Mouse (Mus musculus): ENCODE results near the gene Ccdc184. TPM values are rescaled to one million over a fixed set of nuclear protein-coding genes. Genes with fewer than 3 reads are reported as not detected.
A peak's percentile ranks its signal among the peaks of the same experiment; 100 is the strongest.

Gene Ccdc184
- polyA plus RNA-seq, 1 experiment from 2014 or later, result 2.5 TPM

- peaks cover 10% of the 10 kb centered on the region for H3K4me1 ChIP-seq
- no peaks in the 10 kb centered on the region for H3K36me3 ChIP-seq (replicated peaks)
- no peak for DNase-seq (ENCODE audit: low spot score)
- no peaks in the 10 kb centered on the region for H3K9me3 ChIP-seq
- H3K27ac ChIP-seq (replicated peaks), result no peak overlapping the region
- 73% methylated on average over 19 of the region's 19 CpGs for WGBS
- H3K27me3 ChIP-seq (replicated peaks; ENCODE audit: low read depth, poor library complexity, severe bottlenecking), result peaks cover 20% of the 10 kb centered on the region
- no peak overlapping the region for H3K4me3 ChIP-seq
Observed at GRCm38 (mm10) chr15:98161026-98161805, 5.7 kb upstream of the Ccdc184 start.

- peaks cover 20% of the 10 kb centered on the region for H3K4me1 ChIP-seq
- H3K27ac ChIP-seq (replicated peaks), result no peak overlapping the region
- no peaks in the 10 kb centered on the region for H3K36me3 ChIP-seq (replicated peaks)
- H3K4me3 ChIP-seq, result no peak overlapping the region
- no peak for DNase-seq (ENCODE audit: low spot score)
- H3K27me3 ChIP-seq (replicated peaks; ENCODE audit: low read depth, poor library complexity, severe bottlenecking), result peaks cover 33% of the 10 kb centered on the region
- no peaks in the 10 kb centered on the region for H3K9me3 ChIP-seq
- 78% methylated on average over 4 of the region's 4 CpGs for WGBS
Observed at GRCm38 (mm10) chr15:98162561-98162960, 4.4 kb upstream of the Ccdc184 start.

GRCm38 (mm10) chr15:98165525-98165924 is 1.4 kb upstream of the Ccdc184 start, which contains the start of gene Asb8:
Gene Asb8, minus strand, starts transcription at chr15:98165625.
- H3K27me3 ChIP-seq (replicated peaks; ENCODE audit: low read depth, poor library complexity, severe bottlenecking), result peaks cover 63% of the 10 kb centered on the region
- no peak within 1 kb of the TSS for H3K27ac ChIP-seq (replicated peaks)
- H3K4me1 ChIP-seq, result peaks cover 37% of the 10 kb centered on the region

GRCm38 (mm10) chr15:98167645-98168621 is 975 bp downstream of the Ccdc184 start:
- peak overlapping the region; percentile 73 for H3K27ac ChIP-seq (replicated peaks)
- H3K4me1 ChIP-seq, result peaks cover 28% of the 10 kb centered on the region
- H3K36me3 ChIP-seq (replicated peaks), result no peaks in the 10 kb centered on the region
- H3K9me3 ChIP-seq, result no peaks in the 10 kb centered on the region
- peak overlapping the region; percentile 66 for H3K4me3 ChIP-seq
- 1% methylated on average over 69 of the region's 69 CpGs for WGBS
- peak; percentile 91 for DNase-seq (ENCODE audit: low spot score)
- peaks cover 87% of the 10 kb centered on the region for H3K27me3 ChIP-seq (replicated peaks; ENCODE audit: low read depth, poor library complexity, severe bottlenecking)

More at GRCm38 (mm10) chr15:98165525-98165924, 1.4 kb upstream of the Ccdc184 start, which contains the start of gene Asb8:
- Histone ChIP-seq H3K4me3 (no peak within 1 kb of the TSS), H3K9me3 (no peaks in the 10 kb centered on the region), H3K36me3 (replicated peaks) (no peaks in the 10 kb centered on the region)
- DNase-seq (ENCODE audit: low spot score), result no peak
- 80% methylated on average over 5 of the region's 5 CpGs for WGBS

- H3K27me3 ChIP-seq (replicated peaks; ENCODE audit: low read depth, poor library complexity, severe bottlenecking), result peaks cover 93% of the 10 kb centered on the region
- H3K27ac ChIP-seq (replicated peaks), result peak overlapping the region; percentile 73; the same call in 1 of the 2 replicates
- H3K36me3 ChIP-seq (replicated peaks), result no peaks in the 10 kb centered on the region
- DNase-seq (ENCODE audit: low spot score), result peak; percentile 33
- no peaks in the 10 kb centered on the region for H3K9me3 ChIP-seq
- H3K4me3 ChIP-seq, result peak overlapping the region; percentile 66
- peaks cover 28% of the 10 kb centered on the region for H3K4me1 ChIP-seq
- WGBS, result 4% methylated on average over 19 of the region's 19 CpGs
Observed at GRCm38 (mm10) chr15:98168622-98169004, 1.7 kb downstream of the Ccdc184 start.

DNA sequence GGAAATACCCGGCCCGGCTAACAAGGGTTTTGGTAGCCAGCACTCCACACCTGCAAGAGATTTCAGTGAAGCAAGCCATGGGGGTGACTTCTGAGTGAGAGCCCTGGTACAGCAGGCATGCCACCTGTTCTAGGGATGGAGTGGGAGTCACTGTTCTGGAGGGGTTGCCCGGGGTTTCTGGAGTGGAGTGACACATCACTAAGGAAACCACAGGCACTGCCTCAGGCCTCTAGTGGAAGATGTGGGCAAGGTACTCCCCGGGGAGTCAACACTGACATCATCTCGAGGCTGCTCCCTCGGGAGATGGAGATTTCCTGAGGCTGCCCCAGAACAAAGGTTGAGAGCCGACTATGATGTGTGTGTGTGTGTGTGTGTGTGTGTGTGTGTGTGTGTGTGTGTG is 3.4 kb downstream of the Ccdc184 start:
- no peak overlapping the region for H3K4me3 ChIP-seq
- no peak for DNase-seq (ENCODE audit: low spot score)
- 41% methylated on average over 7 of the region's 7 CpGs for WGBS
- H3K27ac ChIP-seq (replicated peaks), result no peak overlapping the region
- no peaks in the 10 kb centered on the region for H3K9me3 ChIP-seq
- peaks cover 28% of the 10 kb centered on the region for H3K4me1 ChIP-seq
- peaks cover 89% of the 10 kb centered on the region for H3K27me3 ChIP-seq (replicated peaks; ENCODE audit: low read depth, poor library complexity, severe bottlenecking)
- H3K36me3 ChIP-seq (replicated peaks), result no peaks in the 10 kb centered on the region

- H3K27ac ChIP-seq (replicated peaks), result no peak overlapping the region
- H3K4me1 ChIP-seq, result peaks cover 28% of the 10 kb centered on the region
- WGBS, result 72% methylated on average over 9 of the region's 9 CpGs
- no peak overlapping the region for H3K4me3 ChIP-seq
- no peaks in the 10 kb centered on the region for H3K9me3 ChIP-seq
- no peaks in the 10 kb centered on the region for H3K36me3 ChIP-seq (replicated peaks)
- H3K27me3 ChIP-seq (replicated peaks; ENCODE audit: low read depth, poor library complexity, severe bottlenecking), result peaks cover 84% of the 10 kb centered on the region
- no peak for DNase-seq (ENCODE audit: low spot score)
Observed at GRCm38 (mm10) chr15:98170917-98171316, 4.0 kb downstream of the Ccdc184 start.

DNA sequence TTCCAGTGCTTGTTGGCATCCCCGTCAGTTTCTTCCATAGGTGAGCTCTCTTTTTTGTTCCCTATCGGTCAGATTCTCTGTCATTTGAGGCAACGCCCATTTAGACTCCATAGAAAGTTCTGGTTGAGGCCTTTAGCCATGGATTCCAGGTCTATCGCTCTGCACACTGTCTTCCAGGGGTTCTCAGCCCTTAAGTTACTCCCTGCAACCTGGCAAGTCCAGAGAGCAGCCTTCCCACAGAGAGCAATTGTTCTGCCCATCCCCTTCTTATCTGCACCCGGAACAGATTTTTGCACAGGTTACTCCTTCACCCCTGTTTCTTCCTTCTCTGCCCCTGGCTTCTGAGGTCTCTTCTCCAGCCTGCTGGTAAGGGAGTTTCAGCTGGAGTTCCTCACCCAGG is 5.2 kb downstream of the Ccdc184 start:
- no peak for DNase-seq (ENCODE audit: low spot score)
- no peak overlapping the region for H3K27ac ChIP-seq (replicated peaks)
- no peaks in the 10 kb centered on the region for H3K9me3 ChIP-seq
- peaks cover 22% of the 10 kb centered on the region for H3K4me1 ChIP-seq
- WGBS, result 71% methylated on average over 5 of the region's 5 CpGs
- no peaks in the 10 kb centered on the region for H3K36me3 ChIP-seq (replicated peaks)
- H3K27me3 ChIP-seq (replicated peaks; ENCODE audit: low read depth, poor library complexity, severe bottlenecking), result peaks cover 74% of the 10 kb centered on the region
- H3K4me3 ChIP-seq, result no peak overlapping the region

DNA sequence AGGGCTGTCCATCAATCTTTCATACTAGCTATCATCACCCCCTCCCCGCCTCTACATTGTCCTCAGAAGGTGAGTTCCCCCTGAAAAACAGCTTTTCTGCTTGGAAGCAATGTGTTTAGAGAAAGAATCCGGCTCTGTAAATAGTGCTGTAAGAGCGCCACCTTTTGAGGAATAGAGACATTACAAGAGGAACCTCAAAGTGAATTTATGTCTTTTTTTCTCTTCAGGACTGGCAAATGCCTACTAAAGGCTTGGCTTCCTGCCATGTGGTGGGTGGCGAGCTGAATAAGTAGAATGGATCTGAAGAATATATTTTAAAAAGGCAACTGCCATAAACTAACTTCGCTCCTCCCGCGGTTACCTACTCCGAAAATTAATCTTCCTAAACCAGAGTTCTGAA is 6.9 kb downstream of the Ccdc184 start:
- Histone ChIP-seq H3K4me1 (peaks cover 6% of the 10 kb centered on the region), H3K27ac (replicated peaks) (no peak overlapping the region), H3K36me3 (replicated peaks) (no peaks in the 10 kb centered on the region), H3K4me3 (no peak overlapping the region), H3K27me3 (replicated peaks; ENCODE audit: low read depth, poor library complexity, severe bottlenecking) (peaks cover 71% of the 10 kb centered on the region), H3K9me3 (no peaks in the 10 kb centered on the region)
- 41% methylated on average over 8 of the region's 8 CpGs for WGBS
- DNase-seq (ENCODE audit: low spot score), result no peak

- no peaks in the 10 kb centered on the region for H3K36me3 ChIP-seq (replicated peaks)
- WGBS, result 85% methylated on average over 3 of the region's 3 CpGs
- peaks cover 52% of the 10 kb centered on the region for H3K27me3 ChIP-seq (replicated peaks; ENCODE audit: low read depth, poor library complexity, severe bottlenecking)
- no peak overlapping the region for H3K27ac ChIP-seq (replicated peaks)
- peaks cover 14% of the 10 kb centered on the region for H3K4me1 ChIP-seq
- DNase-seq (ENCODE audit: low spot score), result no peak
- H3K4me3 ChIP-seq, result no peak overlapping the region
- H3K9me3 ChIP-seq, result no peaks in the 10 kb centered on the region
Observed at GRCm38 (mm10) chr15:98177320-98177719, 10.4 kb downstream of the Ccdc184 start.

DNA sequence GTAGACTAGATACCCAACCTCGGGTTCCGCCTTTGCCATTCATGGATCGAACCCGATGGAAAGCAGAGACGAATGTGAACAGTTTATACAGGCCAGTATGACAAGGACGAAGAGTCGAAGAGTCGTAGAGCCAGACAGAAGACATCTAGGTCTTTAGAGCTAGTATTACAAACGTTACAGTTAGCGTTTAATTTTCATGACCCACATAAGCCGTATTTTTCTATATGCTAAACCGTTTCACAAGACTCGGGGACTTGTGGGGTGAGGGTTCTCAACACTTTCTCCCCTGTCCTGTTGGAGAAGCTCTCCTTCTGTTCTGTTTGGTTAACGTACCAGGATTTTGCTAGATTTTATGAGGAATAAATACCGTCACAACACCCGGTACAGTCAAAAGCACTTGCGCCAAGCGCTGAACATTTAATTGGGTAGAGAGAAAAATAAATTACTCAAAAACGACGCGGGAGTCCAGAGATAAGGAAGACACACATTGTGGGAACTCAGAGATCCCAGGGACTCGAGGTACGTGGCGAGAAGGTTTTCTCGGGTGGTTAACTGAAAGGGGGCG is 13.7 kb downstream of the Ccdc184 start:
- no peaks in the 10 kb centered on the region for H3K9me3 ChIP-seq
- peaks cover 32% of the 10 kb centered on the region for H3K27me3 ChIP-seq (replicated peaks; ENCODE audit: low read depth, poor library complexity, severe bottlenecking)
- WGBS, result 5% methylated on average over 26 of the region's 26 CpGs
- DNase-seq (ENCODE audit: low spot score), result no peak
- peaks cover 16% of the 10 kb centered on the region for H3K4me1 ChIP-seq
- H3K36me3 ChIP-seq (replicated peaks), result no peaks in the 10 kb centered on the region
- H3K4me3 ChIP-seq, result peak overlapping the region; percentile 64
- H3K27ac ChIP-seq (replicated peaks), result peak overlapping the region; percentile 45

DNA sequence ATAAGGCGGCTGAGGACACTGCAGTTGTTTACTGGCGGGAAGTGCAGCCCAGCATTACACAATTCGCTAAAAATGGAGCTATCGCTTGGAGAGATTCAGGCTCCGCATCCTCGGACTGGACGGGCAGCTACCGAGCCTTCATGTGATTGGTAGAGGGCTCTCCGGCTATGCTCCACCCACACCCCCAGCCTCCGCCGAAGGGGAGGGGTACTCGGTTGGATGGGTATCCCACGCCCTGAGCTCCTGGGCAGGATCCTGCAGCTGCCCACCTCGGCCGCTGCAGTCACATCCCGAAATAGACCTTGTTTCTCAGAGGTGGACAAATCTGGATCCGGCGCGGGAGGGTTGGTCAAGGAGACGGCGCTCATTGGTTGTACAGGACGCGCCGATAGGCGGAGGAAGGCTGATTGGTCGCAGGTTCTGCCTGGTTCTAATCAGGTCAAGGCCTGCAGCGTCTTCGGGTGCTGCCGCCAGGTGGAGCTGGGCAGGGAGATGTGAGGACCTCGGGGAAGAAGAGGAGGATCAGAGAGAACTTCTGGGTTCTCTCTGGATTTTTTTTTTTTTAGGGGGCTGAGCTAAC is 14.3 kb downstream of the Ccdc184 start:
- Histone ChIP-seq H3K9me3 (no peaks in the 10 kb centered on the region), H3K4me1 (peaks cover 16% of the 10 kb centered on the region), H3K27ac (replicated peaks) (peak overlapping the region; percentile 45), H3K27me3 (replicated peaks; ENCODE audit: low read depth, poor library complexity, severe bottlenecking) (peaks cover 32% of the 10 kb centered on the region), H3K36me3 (replicated peaks) (no peaks in the 10 kb centered on the region), H3K4me3 (peak overlapping the region; percentile 64)
- under 1% methylated on average over 30 of the region's 30 CpGs for WGBS
- DNase-seq (ENCODE audit: low spot score), result peak; percentile 96
